Mouse (Mus musculus) stomach, embryonic 14.5 days (tissue): ENCODE measurements at regions not wholly inside any gene's neighbourhood (a gene's known extent, or its start where the extent isn't known, plus 50 kb on each side); places are given as distances from the start of the nearest gene placed in this dataset.
A peak's percentile ranks its signal among the peaks of the same experiment; 100 is the strongest.

ENCODE experiments used
- ATAC-seq: fragments of 200-750 bp; cut with Nextera tagmentation; 2 replicates; pipeline ENCODE4 v1.8.0; 2017; ENCODE audit warnings: low read depth, moderate TSS enrichment; ENCODE audit not compliant: insufficient number of reproducible peaks, insufficient read depth, low FRiP score
- H3K27ac ChIP-seq: fragments of 300-500 bp; sonication (generic); 2 replicates; pipeline ENCODE4 v1.5.1; 2014; ENCODE audit warnings: mild to moderate bottlenecking, low read length, moderate library complexity, mixed read lengths
- H3K27me3 ChIP-seq: fragments of 300-500 bp; sonication (generic); 2 replicates; pipeline ENCODE4 v1.6.1; 2014; ENCODE audit warnings: low read length, control low read depth, mixed read lengths; ENCODE audit not compliant: control insufficient read depth, insufficient read depth
- H3K36me3 ChIP-seq: fragments of 300-500 bp; sonication (generic); 2 replicates; pipeline ENCODE4 v1.6.1; 2014; ENCODE audit warnings: mild to moderate bottlenecking, control low read depth, low read length, moderate library complexity, mixed read lengths; ENCODE audit not compliant: control insufficient read depth, insufficient read depth
- H3K4me1 ChIP-seq: fragments of 300-500 bp; sonication (generic); 2 replicates; pipeline ENCODE4 v1.6.1; 2014; ENCODE audit warnings: low read length, control low read depth, mixed read lengths; ENCODE audit not compliant: control insufficient read depth, insufficient read depth
- H3K4me2 ChIP-seq: fragments of 300-500 bp; sonication (generic); replicated peaks from 2 replicates; pipeline ENCODE4 v1.6.1; 2014; ENCODE audit warnings: low read depth, low read length, control low read depth
- H3K4me3 ChIP-seq: fragments of 300-500 bp; sonication (generic); 2 replicates; pipeline ENCODE4 v1.5.1; 2014; ENCODE audit warnings: low read depth, low read length, control low read depth
- H3K9ac ChIP-seq: fragments of 300-500 bp; sonication (generic); replicated peaks from 2 replicates; pipeline ENCODE4 v1.6.1; 2014; ENCODE audit warnings: low read depth, mild to moderate bottlenecking, control low read depth, low read length, moderate library complexity, mixed read lengths
- H3K9me3 ChIP-seq: fragments of 300-500 bp; sonication (generic); 2 replicates; pipeline ENCODE4 v1.6.1; 2016; ENCODE audit warnings: low read depth, low read length, control low read depth; ENCODE audit not compliant: control insufficient read depth
- WGBS: fragments of 180-500 bp; shearing (Covaris S2); extraction: QIAGEN DNeasy Blood & Tissue Kit; methylation state at CpG from one replicate; pipeline ENCODE4 v1.1.7; 2014; 5-methylcytosine and 5-hydroxymethylcytosine counted together

GRCm38 (mm10) chr3:15110037-15110748, 221.9 kb downstream of the Gm9733 start:
- H3K9ac ChIP-seq, result no peak overlapping the region
- H3K27me3 ChIP-seq, result no peaks in the 10 kb centered on the region
- no peaks in the 10 kb centered on the region for H3K9me3 ChIP-seq
- H3K4me3 ChIP-seq, result no peak overlapping the region
- 54% methylated on average over 4 of the region's 4 CpGs for WGBS
- no peak for ATAC-seq
- H3K4me2 ChIP-seq, result no peak overlapping the region
- H3K4me1 ChIP-seq, result no peaks in the 10 kb centered on the region
- H3K36me3 ChIP-seq, result no peaks in the 10 kb centered on the region
- no peak overlapping the region for H3K27ac ChIP-seq

GRCm38 (mm10) chr3:15112177-15112838, 219.8 kb downstream of the Gm9733 start:
- WGBS, result 40% methylated on average over 2 of the region's 2 CpGs
- no peak overlapping the region for H3K9ac ChIP-seq
- H3K36me3 ChIP-seq, result no peaks in the 10 kb centered on the region
- H3K9me3 ChIP-seq, result no peaks in the 10 kb centered on the region
- H3K27me3 ChIP-seq, result no peaks in the 10 kb centered on the region
- no peak overlapping the region for H3K4me3 ChIP-seq
- H3K4me1 ChIP-seq, result no peaks in the 10 kb centered on the region
- no peak for ATAC-seq
- H3K27ac ChIP-seq, result no peak overlapping the region
- H3K4me2 ChIP-seq, result no peak overlapping the region

- Histone ChIP-seq H3K9ac (no peak overlapping the region), H3K36me3 (no peaks in the 10 kb centered on the region), H3K27me3 (no peaks in the 10 kb centered on the region), H3K4me3 (no peak overlapping the region), H3K4me1 (no peaks in the 10 kb centered on the region), H3K4me2 (no peak overlapping the region), H3K27ac (no peak overlapping the region), H3K9me3 (no peaks in the 10 kb centered on the region)
- ATAC-seq, result no peak
- WGBS, result 12% methylated on average over 3 of the region's 3 CpGs
These were observed 213.3 kb downstream of the Gm9733 start for GRCm38 (mm10) chr3:15118634-15119356.

GRCm38 (mm10) chr3:15126736-15127135, 205.4 kb downstream of the Gm9733 start:
- Histone ChIP-seq H3K36me3 (no peaks in the 10 kb centered on the region), H3K4me3 (no peak overlapping the region)

GRCm38 (mm10) chr3:15128370-15128769, 203.7 kb downstream of the Gm9733 start:
- Histone ChIP-seq H3K9me3 (no peaks in the 10 kb centered on the region), H3K36me3 (no peaks in the 10 kb centered on the region), H3K27me3 (no peaks in the 10 kb centered on the region), H3K4me3 (no peak overlapping the region), H3K4me2 (no peak overlapping the region), H3K27ac (no peak overlapping the region), H3K9ac (no peak overlapping the region), H3K4me1 (no peaks in the 10 kb centered on the region)
- no peak for ATAC-seq

More at GRCm38 (mm10) chr3:15126736-15127135, 205.4 kb downstream of the Gm9733 start:
- no peaks in the 10 kb centered on the region for H3K4me1 ChIP-seq
- no peak overlapping the region for H3K27ac ChIP-seq
- WGBS, result 70% methylated on average over 4 of the region's 4 CpGs
- H3K9ac ChIP-seq, result no peak overlapping the region
- no peak for ATAC-seq
- no peaks in the 10 kb centered on the region for H3K27me3 ChIP-seq
- no peaks in the 10 kb centered on the region for H3K9me3 ChIP-seq
- H3K4me2 ChIP-seq, result no peak overlapping the region

GRCm38 (mm10) chr3:15128960-15129359, 203.1 kb downstream of the Gm9733 start:
- no peaks in the 10 kb centered on the region for H3K4me1 ChIP-seq
- no peaks in the 10 kb centered on the region for H3K27me3 ChIP-seq
- H3K9ac ChIP-seq, result no peak overlapping the region
- 70% methylated on average over 3 of the region's 3 CpGs for WGBS
- no peak overlapping the region for H3K4me3 ChIP-seq
- H3K9me3 ChIP-seq, result no peaks in the 10 kb centered on the region
- H3K4me2 ChIP-seq, result no peak overlapping the region
- no peaks in the 10 kb centered on the region for H3K36me3 ChIP-seq
- peak; percentile 42; the same call in 1 of the 2 replicates for ATAC-seq
- no peak overlapping the region for H3K27ac ChIP-seq

- Histone ChIP-seq H3K9ac (no peak overlapping the region), H3K36me3 (no peaks in the 10 kb centered on the region), H3K27ac (no peak overlapping the region), H3K4me2 (no peak overlapping the region), H3K4me1 (no peaks in the 10 kb centered on the region), H3K4me3 (no peak overlapping the region), H3K27me3 (no peaks in the 10 kb centered on the region), H3K9me3 (no peaks in the 10 kb centered on the region)
- 80% methylated on average over 9 of the region's 9 CpGs for WGBS
- no peak for ATAC-seq
These were observed 202.3 kb downstream of the Gm9733 start for GRCm38 (mm10) chr3:15129729-15130369.

GRCm38 (mm10) chr3:15132136-15132535, 200.0 kb downstream of the Gm9733 start:
- Histone ChIP-seq H3K9me3 (no peaks in the 10 kb centered on the region), H3K4me2 (no peak overlapping the region), H3K27ac (no peak overlapping the region), H3K4me1 (no peaks in the 10 kb centered on the region), H3K36me3 (no peaks in the 10 kb centered on the region), H3K27me3 (no peaks in the 10 kb centered on the region), H3K9ac (no peak overlapping the region), H3K4me3 (no peak overlapping the region)
- 30% methylated on average over 5 of the region's 5 CpGs for WGBS
- no peak for ATAC-seq
